Mouse (Mus musculus) kidney, adult 2 months (tissue): ENCODE measurements around the gene Adgrd1.

Experiments
- CTCF ChIP-seq: fragments of 200-500 bp; conservative IDR thresholded peaks from 2 replicates; pipeline ENCODE4 v1.5.1; 2011; ENCODE audit warnings: low read depth, mild to moderate bottlenecking, control low read depth, low read length, moderate library complexity, mixed read lengths; ENCODE audit not compliant: insufficient read depth, insufficient read length
- POLR2A ChIP-seq: fragments of 200-500 bp; IDR thresholded peaks from one replicate; pipeline ENCODE4 v1.6.1; 2011; ENCODE audit warnings: low read depth, low read length, control low read depth

DNA sequence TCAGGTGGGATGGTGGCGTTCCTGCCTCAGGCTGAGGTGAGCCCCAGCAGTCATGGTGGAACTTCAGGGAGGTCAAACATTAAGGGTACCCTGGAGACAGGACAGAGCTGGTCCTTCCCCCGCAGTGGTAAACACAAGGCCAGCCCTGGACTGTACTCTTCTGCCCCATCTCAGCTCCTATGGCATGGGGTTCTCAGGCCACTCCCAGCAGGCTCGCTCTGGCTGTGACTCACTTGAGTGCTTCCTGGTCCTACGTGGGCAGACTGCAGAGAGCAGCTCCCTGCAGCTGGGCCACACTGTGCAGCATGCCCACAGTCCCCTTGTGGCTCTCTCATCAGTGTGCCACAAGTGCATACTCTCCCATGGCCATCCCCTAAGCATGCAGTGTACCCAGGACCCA lies 112.3 kb downstream of the Adgrd1 start:
- no peak for TF ChIP-seq CTCF
- TF ChIP-seq POLR2A = no peak
